Mouse (Mus musculus): ENCODE measurements around the gene Edem1. TPM values are rescaled to one million over a fixed set of nuclear protein-coding genes. Genes with fewer than 3 reads are reported as not detected.

Gene Edem1
- total RNA-seq, 2 experiments from 2014 or later, result 17.1 to 18.1 TPM

- intact Hi-C loops (cut with DNase I), result no loop called here
- DNase-seq (ENCODE audit: extremely low spot score in 1 of 2, low spot score in 2 of 2), result no peak
- TF ChIP-seq CTCF (IDR thresholded peaks at IDR 0.05), result no peak
- H3K27ac ChIP-seq, result no peak overlapping the region
- H3K4me3 ChIP-seq, result no peak overlapping the region
Measured at GRCm38 (mm10) chr6:108832989-108833388, 4.5 kb downstream of the Edem1 start.

GRCm38 (mm10) chr6:108833963-108834697 is 5.7 kb downstream of the Edem1 start:
- Histone ChIP-seq H3K4me3 (no peak overlapping the region), H3K27ac (no peak overlapping the region)
- TF ChIP-seq CTCF (IDR thresholded peaks at IDR 0.05), result no peak
- intact Hi-C loops (cut with DNase I), result no loop called here
- no peak for DNase-seq (ENCODE audit: extremely low spot score in 1 of 2, low spot score in 2 of 2)

GRCm38 (mm10) chr6:108835765-108836691 is 7.6 kb downstream of the Edem1 start:
- no peak for TF ChIP-seq CTCF (IDR thresholded peaks at IDR 0.05)
- H3K4me3 ChIP-seq, result no peak overlapping the region
- intact Hi-C loops (cut with DNase I), result no loop called here
- H3K27ac ChIP-seq, result peak overlapping the region; percentile 38
- DNase-seq (ENCODE audit: extremely low spot score in 1 of 2, low spot score in 2 of 2), result no peak

GRCm38 (mm10) chr6:108837081-108837480 is 8.6 kb downstream of the Edem1 start:
- DNase-seq (ENCODE audit: extremely low spot score in 1 of 2, low spot score in 2 of 2), result no peak
- intact Hi-C loops (cut with DNase I), result no loop called here
- Histone ChIP-seq H3K27ac (no peak overlapping the region), H3K4me3 (no peak overlapping the region)
- TF ChIP-seq CTCF (IDR thresholded peaks at IDR 0.05), result no peak

- intact Hi-C loops (cut with DNase I), result no loop called here
- no peak overlapping the region for H3K27ac ChIP-seq
- no peak for DNase-seq (ENCODE audit: extremely low spot score in 1 of 2, low spot score in 2 of 2)
- no peak overlapping the region for H3K4me3 ChIP-seq
- TF ChIP-seq CTCF (IDR thresholded peaks at IDR 0.05), result no peak
Measured at GRCm38 (mm10) chr6:108837958-108838357, 9.5 kb downstream of the Edem1 start.

- Histone ChIP-seq H3K4me3 (no peak overlapping the region), H3K27ac (no peak overlapping the region)
- DNase-seq (ENCODE audit: extremely low spot score in 1 of 2, low spot score in 2 of 2), result no peak
- no peak for TF ChIP-seq CTCF (IDR thresholded peaks at IDR 0.05)
- intact Hi-C loops (cut with DNase I), result no loop called here
Measured at GRCm38 (mm10) chr6:108839432-108839831, 11.0 kb downstream of the Edem1 start.

GRCm38 (mm10) chr6:108840861-108841640 is 12.6 kb downstream of the Edem1 start:
- Histone ChIP-seq H3K4me3 (no peak overlapping the region), H3K27ac (no peak overlapping the region)
- intact Hi-C loops (cut with DNase I), result no loop called here

GRCm38 (mm10) chr6:108843664-108844063 is 15.2 kb downstream of the Edem1 start:
- Histone ChIP-seq H3K4me3 (no peak overlapping the region), H3K27ac (no peak overlapping the region; the same call in 1 of the 2 replicates)
- no peak for DNase-seq (ENCODE audit: extremely low spot score in 1 of 2, low spot score in 2 of 2)
- no peak for TF ChIP-seq CTCF (IDR thresholded peaks at IDR 0.05)
- intact Hi-C loops (cut with DNase I), result no loop called here

More at GRCm38 (mm10) chr6:108840861-108841640, 12.6 kb downstream of the Edem1 start:
- no peak for TF ChIP-seq CTCF (IDR thresholded peaks at IDR 0.05)
- no peak for DNase-seq (ENCODE audit: extremely low spot score in 1 of 2, low spot score in 2 of 2)

- Histone ChIP-seq H3K4me3 (no peak overlapping the region), H3K27ac (no peak overlapping the region)
- TF ChIP-seq CTCF (IDR thresholded peaks at IDR 0.05), result no peak
- DNase-seq (ENCODE audit: extremely low spot score in 1 of 2, low spot score in 2 of 2), result no peak
- intact Hi-C loops (cut with DNase I), result no loop called here
Measured at GRCm38 (mm10) chr6:108844093-108844492, 15.7 kb downstream of the Edem1 start.

GRCm38 (mm10) chr6:108844771-108845170 is 16.3 kb downstream of the Edem1 start:
- no peak overlapping the region for H3K4me3 ChIP-seq
- intact Hi-C loops (cut with DNase I), result no loop called here
- H3K27ac ChIP-seq, result no peak overlapping the region
- no peak for DNase-seq (ENCODE audit: extremely low spot score in 1 of 2, low spot score in 2 of 2)
- TF ChIP-seq CTCF (IDR thresholded peaks at IDR 0.05), result no peak

- no peak for TF ChIP-seq CTCF (IDR thresholded peaks at IDR 0.05)
- Histone ChIP-seq H3K27ac (no peak overlapping the region), H3K4me3 (no peak overlapping the region)
- intact Hi-C loops (cut with DNase I), result no loop called here
- DNase-seq (ENCODE audit: extremely low spot score in 1 of 2, low spot score in 2 of 2), result no peak
Measured at GRCm38 (mm10) chr6:108852088-108852670, 23.7 kb downstream of the Edem1 start.
